Mouse (Mus musculus): Measurements from ENCODE around the gene Pid1. TPM values are rescaled to one million over a fixed set of nuclear protein-coding genes. Genes with fewer than 3 reads are reported as not detected.

Gene Pid1
- polyA plus RNA-seq, 1 experiment from 2014 or later, result 33.5 TPM

- Histone ChIP-seq H3K27ac (ENCODE audit: low read depth, low read length) (no peak overlapping the region), H3K9ac (ENCODE audit: low read depth, low read length) (no peak overlapping the region), H3K4me2 (replicated peaks; ENCODE audit: low read depth, low read length) (no peak overlapping the region), H3K27me3 (ENCODE audit: control insufficient read depth, insufficient read depth, low read length) (no peaks in the 10 kb centered on the region), H3K36me3 (ENCODE audit: control insufficient read depth, insufficient read depth, low read length) (no peaks in the 10 kb centered on the region), H3K4me1 (ENCODE audit: control insufficient read depth, insufficient read depth, low read length) (no peaks in the 10 kb centered on the region), H3K4me3 (ENCODE audit: low read length) (no peak overlapping the region), H3K9me3 (ENCODE audit: control insufficient read depth, low read length) (no peaks in the 10 kb centered on the region)
- no peak for ATAC-seq (ENCODE audit: low FRiP score, low TSS enrichment)
- WGBS, result 93% methylated on average over 2 of the region's 2 CpGs
Measured at GRCm38 (mm10) chr1:84198887-84199286, 165.1 kb downstream of the Pid1 start.

- H3K27me3 ChIP-seq (ENCODE audit: control insufficient read depth, insufficient read depth, low read length), result no peaks in the 10 kb centered on the region
- no peak for ATAC-seq (ENCODE audit: low FRiP score, low TSS enrichment)
- H3K36me3 ChIP-seq (ENCODE audit: control insufficient read depth, insufficient read depth, low read length), result no peaks in the 10 kb centered on the region
Measured at GRCm38 (mm10) chr1:84192167-84192566, 171.8 kb downstream of the Pid1 start.

GRCm38 (mm10) chr1:84189446-84189845 lies 174.5 kb downstream of the Pid1 start:
- Histone ChIP-seq H3K4me2 (replicated peaks; ENCODE audit: low read depth, low read length) (no peak overlapping the region), H3K4me1 (ENCODE audit: control insufficient read depth, insufficient read depth, low read length) (no peaks in the 10 kb centered on the region), H3K4me3 (ENCODE audit: low read length) (no peak overlapping the region), H3K9ac (ENCODE audit: low read depth, low read length) (no peak overlapping the region), H3K27ac (ENCODE audit: low read depth, low read length) (no peak overlapping the region), H3K36me3 (ENCODE audit: control insufficient read depth, insufficient read depth, low read length) (no peaks in the 10 kb centered on the region), H3K9me3 (ENCODE audit: control insufficient read depth, low read length) (no peaks in the 10 kb centered on the region), H3K27me3 (ENCODE audit: control insufficient read depth, insufficient read depth, low read length) (no peaks in the 10 kb centered on the region)
- no peak for ATAC-seq (ENCODE audit: low FRiP score, low TSS enrichment)
- WGBS, result 89% methylated on average over 5 of the region's 5 CpGs

More at GRCm38 (mm10) chr1:84192167-84192566, 171.8 kb downstream of the Pid1 start:
- H3K27ac ChIP-seq (ENCODE audit: low read depth, low read length), result no peak overlapping the region
- H3K4me2 ChIP-seq (replicated peaks; ENCODE audit: low read depth, low read length), result no peak overlapping the region
- no peaks in the 10 kb centered on the region for H3K9me3 ChIP-seq (ENCODE audit: control insufficient read depth, low read length)
- H3K4me1 ChIP-seq (ENCODE audit: control insufficient read depth, insufficient read depth, low read length), result no peaks in the 10 kb centered on the region
- no peak overlapping the region for H3K4me3 ChIP-seq (ENCODE audit: low read length)
- H3K9ac ChIP-seq (ENCODE audit: low read depth, low read length), result no peak overlapping the region

GRCm38 (mm10) chr1:84186756-84187437 lies 177.1 kb downstream of the Pid1 start:
- H3K4me3 ChIP-seq (ENCODE audit: low read length), result no peak overlapping the region
- peaks cover 3% of the 10 kb centered on the region; the same call in 1 of the 2 replicates for H3K4me1 ChIP-seq (ENCODE audit: control insufficient read depth, insufficient read depth, low read length)
- no peak overlapping the region for H3K9ac ChIP-seq (ENCODE audit: low read depth, low read length)
- H3K27me3 ChIP-seq (ENCODE audit: control insufficient read depth, insufficient read depth, low read length), result no peaks in the 10 kb centered on the region
- WGBS, result 70% methylated on average over 4 of the region's 4 CpGs
- H3K9me3 ChIP-seq (ENCODE audit: control insufficient read depth, low read length), result no peaks in the 10 kb centered on the region
- no peak overlapping the region for H3K4me2 ChIP-seq (replicated peaks; ENCODE audit: low read depth, low read length)
- ATAC-seq (ENCODE audit: low FRiP score, low TSS enrichment), result no peak
- no peak overlapping the region for H3K27ac ChIP-seq (ENCODE audit: low read depth, low read length)
- no peaks in the 10 kb centered on the region for H3K36me3 ChIP-seq (ENCODE audit: control insufficient read depth, insufficient read depth, low read length)

GRCm38 (mm10) chr1:84177696-84178095 lies 186.3 kb downstream of the Pid1 start:
- no peaks in the 10 kb centered on the region for H3K9me3 ChIP-seq (ENCODE audit: control insufficient read depth, low read length)
- H3K27ac ChIP-seq (ENCODE audit: low read depth, low read length), result no peak overlapping the region
- no peak overlapping the region for H3K4me2 ChIP-seq (replicated peaks; ENCODE audit: low read depth, low read length)
- H3K9ac ChIP-seq (ENCODE audit: low read depth, low read length), result no peak overlapping the region
- no peaks in the 10 kb centered on the region for H3K27me3 ChIP-seq (ENCODE audit: control insufficient read depth, insufficient read depth, low read length)
- peaks cover 1% of the 10 kb centered on the region; the same call in 1 of the 2 replicates for H3K4me1 ChIP-seq (ENCODE audit: control insufficient read depth, insufficient read depth, low read length)
- no peak for ATAC-seq (ENCODE audit: low FRiP score, low TSS enrichment)
- H3K36me3 ChIP-seq (ENCODE audit: control insufficient read depth, insufficient read depth, low read length), result no peaks in the 10 kb centered on the region
- 83% methylated on average over 1 of the region's 1 CpGs for WGBS
- no peak overlapping the region for H3K4me3 ChIP-seq (ENCODE audit: low read length)

GRCm38 (mm10) chr1:84177033-84177432 lies 186.9 kb downstream of the Pid1 start:
- no peak overlapping the region for H3K27ac ChIP-seq (ENCODE audit: low read depth, low read length)
- H3K9ac ChIP-seq (ENCODE audit: low read depth, low read length), result no peak overlapping the region
- H3K4me3 ChIP-seq (ENCODE audit: low read length), result no peak overlapping the region
- no peaks in the 10 kb centered on the region for H3K4me1 ChIP-seq (ENCODE audit: control insufficient read depth, insufficient read depth, low read length)
- H3K27me3 ChIP-seq (ENCODE audit: control insufficient read depth, insufficient read depth, low read length), result no peaks in the 10 kb centered on the region
- 43% methylated on average over 2 of the region's 2 CpGs for WGBS
- no peak for ATAC-seq (ENCODE audit: low FRiP score, low TSS enrichment)
- H3K9me3 ChIP-seq (ENCODE audit: control insufficient read depth, low read length), result no peaks in the 10 kb centered on the region
- H3K4me2 ChIP-seq (replicated peaks; ENCODE audit: low read depth, low read length), result no peak overlapping the region
- H3K36me3 ChIP-seq (ENCODE audit: control insufficient read depth, insufficient read depth, low read length), result no peaks in the 10 kb centered on the region

GRCm38 (mm10) chr1:84172941-84173340 lies 191.0 kb downstream of the Pid1 start:
- H3K4me3 ChIP-seq (ENCODE audit: low read length), result no peak overlapping the region
- H3K9me3 ChIP-seq (ENCODE audit: control insufficient read depth, low read length), result no peaks in the 10 kb centered on the region
- H3K4me1 ChIP-seq (ENCODE audit: control insufficient read depth, insufficient read depth, low read length), result no peaks in the 10 kb centered on the region
- no peak overlapping the region for H3K9ac ChIP-seq (ENCODE audit: low read depth, low read length)
- no peaks in the 10 kb centered on the region for H3K27me3 ChIP-seq (ENCODE audit: control insufficient read depth, insufficient read depth, low read length)
- no peaks in the 10 kb centered on the region for H3K36me3 ChIP-seq (ENCODE audit: control insufficient read depth, insufficient read depth, low read length)
- H3K27ac ChIP-seq (ENCODE audit: low read depth, low read length), result no peak overlapping the region
- ATAC-seq (ENCODE audit: low FRiP score, low TSS enrichment), result no peak
- WGBS, result 76% methylated on average over 6 of the region's 6 CpGs
- H3K4me2 ChIP-seq (replicated peaks; ENCODE audit: low read depth, low read length), result no peak overlapping the region

- no peaks in the 10 kb centered on the region for H3K27me3 ChIP-seq (ENCODE audit: control insufficient read depth, insufficient read depth, low read length)
- no peaks in the 10 kb centered on the region for H3K36me3 ChIP-seq (ENCODE audit: control insufficient read depth, insufficient read depth, low read length)
- H3K4me1 ChIP-seq (ENCODE audit: control insufficient read depth, insufficient read depth, low read length), result no peaks in the 10 kb centered on the region
- ATAC-seq (ENCODE audit: low FRiP score, low TSS enrichment), result no peak
- H3K9ac ChIP-seq (ENCODE audit: low read depth, low read length), result no peak overlapping the region
- H3K27ac ChIP-seq (ENCODE audit: low read depth, low read length), result no peak overlapping the region
- H3K9me3 ChIP-seq (ENCODE audit: control insufficient read depth, low read length), result no peaks in the 10 kb centered on the region
- H3K4me3 ChIP-seq (ENCODE audit: low read length), result no peak overlapping the region
- WGBS, result 83% methylated on average over 3 of the region's 3 CpGs
- no peak overlapping the region for H3K4me2 ChIP-seq (replicated peaks; ENCODE audit: low read depth, low read length)
Measured at GRCm38 (mm10) chr1:84157790-84158189, 206.2 kb downstream of the Pid1 start.

GRCm38 (mm10) chr1:84155585-84155930 lies 208.4 kb downstream of the Pid1 start:
- Histone ChIP-seq H3K27ac (ENCODE audit: low read depth, low read length) (no peak overlapping the region), H3K4me3 (ENCODE audit: low read length) (no peak overlapping the region), H3K4me2 (replicated peaks; ENCODE audit: low read depth, low read length) (no peak overlapping the region), H3K9me3 (ENCODE audit: control insufficient read depth, low read length) (no peaks in the 10 kb centered on the region), H3K4me1 (ENCODE audit: control insufficient read depth, insufficient read depth, low read length) (no peaks in the 10 kb centered on the region), H3K27me3 (ENCODE audit: control insufficient read depth, insufficient read depth, low read length) (no peaks in the 10 kb centered on the region), H3K36me3 (ENCODE audit: control insufficient read depth, insufficient read depth, low read length) (no peaks in the 10 kb centered on the region), H3K9ac (ENCODE audit: low read depth, low read length) (no peak overlapping the region)
- no peak for ATAC-seq (ENCODE audit: low FRiP score, low TSS enrichment)
- WGBS, result 27% methylated on average over 2 of the region's 2 CpGs

Measured in kidney, embryonic 14.5 days (tissue).